Comparison of ENCODE assay signal across 8 mouse cellular contexts in genomic region chrX:7658031-7658784, GRCm38 (mm10). TPM values are rescaled to one million over a fixed set of nuclear protein-coding genes. Genes with fewer than 3 reads are reported as not detected.
A peak's percentile ranks its signal among the peaks of the same experiment; 100 is the strongest.
DNase-seq lines count a peak whose midpoint lies in the region; ATAC-seq and TF ChIP-seq lines count a peak whose summit lies in the region.

No protein-coding gene starts in this region.

- H3K36me3 ChIP-seq in ES-E14 (ENCODE audit: control insufficient read depth, insufficient read depth, low read length, poor library complexity, severe bottlenecking) (no peaks in the 10 kb centered on the region), macrophage (ENCODE audit: inconsistent target) (no peaks in the 10 kb centered on the region)
- H3K36me3 ChIP-seq in heart, embryonic 13.5 days, result peaks cover 5% of the 10 kb centered on the region; the same call in 1 of the 2 replicates
- no peaks in the 10 kb centered on the region for H3K36me3 ChIP-seq in kidney, postnatal 0 days (ENCODE audit: insufficient read depth, low read length)

- 0 out of 2 replicates have a peak overlapping the region, but pooled peaks have one; percentile 24 for H3K27ac ChIP-seq in ES-E14 (ENCODE audit: insufficient read depth, low read depth, low read length, poor library complexity, severe bottlenecking)
- H3K27ac ChIP-seq in heart, embryonic 13.5 days (replicated peaks), result peak overlapping the region; percentile 80
- H3K27ac ChIP-seq in kidney, postnatal 0 days, result peak overlapping the region; percentile 83
- H3K27ac ChIP-seq in macrophage, result no peak overlapping the region

- no peaks in the 10 kb centered on the region for H3K27me3 ChIP-seq in heart, embryonic 13.5 days (replicated peaks)
- no peaks in the 10 kb centered on the region for H3K27me3 ChIP-seq in kidney, postnatal 0 days (ENCODE audit: insufficient read depth, low read length)

- intact Hi-C loops in left cerebral cortex, postnatal 36 days (cut with DNase I), result no loop called here

- no peaks in the 10 kb centered on the region for H3K79me2 ChIP-seq in macrophage (ENCODE audit: inconsistent target)

- DNase-seq in ES-E14 (ENCODE audit: low read depth, low spot score), result no peak
- DNase-seq in embryo, embryonic 10.5 days (ENCODE audit: low spot score), result peak; percentile 63
- peak; percentile 64 for DNase-seq in kidney, postnatal 0 days (ENCODE audit: low spot score)
- no peak for DNase-seq in thymus, postnatal 4 days
- no peak for DNase-seq in left cerebral cortex, postnatal 36 days (ENCODE audit: low spot score in 2 of 2)
- no peak for DNase-seq in thymus, postnatal 10 days (ENCODE audit: low spot score in 2 of 2)

- no peak for ATAC-seq in heart, embryonic 13.5 days (ENCODE audit: extremely low read depth, insufficient number of reproducible peaks, low FRiP score, low TSS enrichment)
- ATAC-seq in kidney, postnatal 0 days (replicated peaks; ENCODE audit: low FRiP score, low read depth), result peak; percentile 89

- peak overlapping the region; percentile 72 for H3K4me2 ChIP-seq in heart, embryonic 13.5 days
- peak overlapping the region; percentile 50 for H3K4me2 ChIP-seq in kidney, postnatal 0 days (ENCODE audit: low read length)

- 16% methylated on average over 15 of the region's 15 CpGs for WGBS in heart, embryonic 13.5 days
- WGBS in kidney, postnatal 0 days, result 32% methylated on average over 15 of the region's 15 CpGs
- WGBS in macrophage (ENCODE audit: missing documents), result 45% methylated on average over 11 of the region's 15 CpGs

- H3K9me3 ChIP-seq in ES-E14 (ENCODE audit: control insufficient read depth, insufficient read depth, low read depth, low read length), result no peaks in the 10 kb centered on the region
- no peaks in the 10 kb centered on the region for H3K9me3 ChIP-seq in heart, embryonic 13.5 days
- H3K9me3 ChIP-seq in kidney, postnatal 0 days (replicated peaks; ENCODE audit: low read length), result no peaks in the 10 kb centered on the region

- no peak overlapping the region; the same call in 1 of the 2 replicates for H3K9ac ChIP-seq in ES-E14 (ENCODE audit: insufficient read depth, low read depth, low read length, poor library complexity, severe bottlenecking)
- H3K9ac ChIP-seq in heart, embryonic 13.5 days, result peak overlapping the region; percentile 82
- peak overlapping the region; percentile 69; the same call in 1 of the 2 replicates for H3K9ac ChIP-seq in kidney, postnatal 0 days (ENCODE audit: low read depth, low read length)

- H3K4me1 ChIP-seq in ES-E14 (ENCODE audit: control insufficient read depth in 2 of 2, insufficient read depth in 2 of 2, low read length in 2 of 2, poor library complexity in 1 of 2), result peaks cover 0 to 4% of the 10 kb centered on the region in 2 experiments; a peak in 1 of 4 replicates
- H3K4me1 ChIP-seq in heart, embryonic 13.5 days, result peaks cover 13% of the 10 kb centered on the region
- 0 out of 2 replicates have a peak, but pooled peaks cover 4% of the 10 kb centered on the region for H3K4me1 ChIP-seq in kidney, postnatal 0 days (replicated peaks; ENCODE audit: insufficient read depth, low read length)

- TF ChIP-seq CTCF in kidney, postnatal 0 days (IDR thresholded peaks at IDR 0.05; ENCODE audit: low read depth), result no peak

- in situ Hi-C loops in ES-E14 (cut with MboI; ENCODE audit: low sequenced_read_pairs in 2 of 2, unreplicated experiment in 2 of 2), result no loop called here

- H3K4me3 ChIP-seq in ES-E14 (ENCODE audit: insufficient read depth in 1 of 2, low read depth in 1 of 2, low read length in 2 of 2, poor library complexity in 1 of 2, severe bottlenecking in 1 of 2) (peak overlapping the region in 1 of 2 experiments; percentile 17; a peak in 2 of 4 replicates), macrophage (ENCODE audit: inconsistent target) (peak overlapping the region; percentile 43)
- H3K4me3 ChIP-seq in heart, embryonic 13.5 days, result peak overlapping the region; percentile 64
- peak overlapping the region; percentile 49 for H3K4me3 ChIP-seq in kidney, postnatal 0 days (replicated peaks; ENCODE audit: low read depth, low read length)

TF ChIP-seq in ES-E14, 5 proteins besides CTCF, POLR2A, EP300 and RAD21:
- TF ChIP-seq ZNF384 (IDR thresholded peaks at IDR 0.05; ENCODE audit: low read depth, low read length), result no peak
- TF ChIP-seq MAFK (IDR thresholded peaks at IDR 0.05; ENCODE audit: insufficient read depth, low read depth, low read length), result no peak
- no peak for TF ChIP-seq ZC3H11A (IDR thresholded peaks at IDR 0.05; ENCODE audit: borderline replicate concordance, low read depth, low read length)
- TF ChIP-seq HCFC1 (IDR thresholded peaks at IDR 0.05; ENCODE audit: borderline replicate concordance, insufficient read depth, low read length), result no peak
- TF ChIP-seq CHD2 (IDR thresholded peaks at IDR 0.05; ENCODE audit: low read depth, low read length), result no peak
TF ChIP-seq in ES-E14: peak in this region for 0.

RNA-seq across cellular contexts. Expression of gene Prickle3, which starts 1.1 kb away (rescaled TPM):
- total RNA-seq in ES-E14 (2012; rRNA removed), result 1.5 and 2.2 TPM in 2 replicates
- polyA plus RNA-seq in heart, embryonic 13.5 days (2015; fragmentation: Nextera tagmentation; extraction: Ambion mirVana), result 7.0 and 7.3 TPM in 2 replicates
- 9.5 and 9.7 TPM in 2 replicates for polyA plus RNA-seq in kidney, postnatal 0 days (2015; fragmentation: Nextera tagmentation; extraction: Ambion mirVana)
- total RNA-seq in macrophage (2018; cell fraction: chromatin; rRNA removed), result 10 to 100 TPM; 10.6 to 43.9 (median 22.7) TPM
- total RNA-seq in macrophage (2018; cell fraction: cytosol; rRNA removed), result 1 to 10 TPM; 1.3 to 4.3 (median 2.7) TPM
- 10 to 100 TPM in 20 of 26 experiments, 1 to 10 TPM in 6; 4.4 to 26.9 (median 12.8) TPM for total RNA-seq in macrophage (2018; cell fraction: nucleus; rRNA removed)
- 3.0 to 3.4 TPM (median 3.2 TPM) in 3 replicates for polyA plus RNA-seq in macrophage (2018)
- 1 to 10 TPM; 1.4 to 3.0 TPM for total RNA-seq in left cerebral cortex, postnatal 36 days (2021)

RNA-seq across cellular contexts. Expression of gene Plp2, which starts 13.0 kb away (rescaled TPM):
- 278 and 336 TPM in 2 replicates for total RNA-seq in ES-E14 (2012; rRNA removed)
- polyA plus RNA-seq in heart, embryonic 13.5 days (2015; fragmentation: Nextera tagmentation; extraction: Ambion mirVana), result 157 and 175 TPM in 2 replicates
- 142 and 153 TPM in 2 replicates for polyA plus RNA-seq in kidney, postnatal 0 days (2015; fragmentation: Nextera tagmentation; extraction: Ambion mirVana)
- 10 to 100 TPM in 7 of 26 experiments, 1 to 10 TPM in 17, under 1 TPM in 1, not detected in 1; 1.00 to 20.2 (median 7.3) TPM for total RNA-seq in macrophage (2018; cell fraction: chromatin; rRNA removed)
- 100 to 1,000 TPM in 9 of 26 experiments, 10 to 100 TPM in 17; 48.2 to 120 (median 92.1) TPM for total RNA-seq in macrophage (2018; cell fraction: cytosol; rRNA removed)
- total RNA-seq in macrophage (2018; cell fraction: nucleus; rRNA removed), result 100 to 1,000 TPM in 1 of 26 experiments, 10 to 100 TPM in 25; 11.9 to 121 (median 30.6) TPM
- polyA plus RNA-seq in macrophage (2018), result 83.8 to 185 TPM (median 133 TPM) in 3 replicates
- 1 to 10 TPM; 8.4 to 9.1 TPM for total RNA-seq in left cerebral cortex, postnatal 36 days (2021)

RNA-seq across cellular contexts. Expression of gene Syp, which starts 19.9 kb away (rescaled TPM):
- 1.6 and 4.9 TPM in 2 replicates for total RNA-seq in ES-E14 (2012; rRNA removed)
- polyA plus RNA-seq in heart, embryonic 13.5 days (2015; fragmentation: Nextera tagmentation; extraction: Ambion mirVana), result 0.55 and 0.75 TPM in 2 replicates
- 1.3 and 1.4 TPM in 2 replicates for polyA plus RNA-seq in kidney, postnatal 0 days (2015; fragmentation: Nextera tagmentation; extraction: Ambion mirVana)
- 1 to 10 TPM in 7 of 26 experiments, under 1 TPM in 8, not detected in 11; 0.29 to 2.9 (median 0.92) TPM for total RNA-seq in macrophage (2018; cell fraction: chromatin; rRNA removed)
- 1 to 10 TPM in 10 of 26 experiments, under 1 TPM in 16; 0.35 to 1.9 (median 0.76) TPM for total RNA-seq in macrophage (2018; cell fraction: cytosol; rRNA removed)
- 1 to 10 TPM in 20 of 26 experiments, under 1 TPM in 5, not detected in 1; 0.50 to 4.2 (median 1.4) TPM for total RNA-seq in macrophage (2018; cell fraction: nucleus; rRNA removed)
- polyA plus RNA-seq in macrophage (2018), result 0.78 to 1.6 TPM (median 1.4 TPM) in 3 replicates
- 1,000 to 10,000 TPM; 1,776 to 2,090 TPM for total RNA-seq in left cerebral cortex, postnatal 36 days (2021)

RNA-seq across cellular contexts. Expression of gene Magix, which starts 22.8 kb away (rescaled TPM):
- total RNA-seq in ES-E14 (2012; rRNA removed), result 0.11 and 0.36 TPM in 2 replicates
- 0.11 and 0.25 TPM in 2 replicates for polyA plus RNA-seq in heart, embryonic 13.5 days (2015; fragmentation: Nextera tagmentation; extraction: Ambion mirVana)
- 1.5 and 2.3 TPM in 2 replicates for polyA plus RNA-seq in kidney, postnatal 0 days (2015; fragmentation: Nextera tagmentation; extraction: Ambion mirVana)
- not detected for total RNA-seq in macrophage (2018; cell fraction: chromatin; rRNA removed)
- total RNA-seq in macrophage (2018; cell fraction: cytosol; rRNA removed), result not detected
- total RNA-seq in macrophage (2018; cell fraction: nucleus; rRNA removed), result not detected
- 0.14 TPM in 1 of 3 replicates, not detected in the others for polyA plus RNA-seq in macrophage (2018)
- total RNA-seq in left cerebral cortex, postnatal 36 days (2021), result under 1 TPM; 0.17 to 0.41 TPM

RNA-seq across cellular contexts. Expression of gene Gpkow, which starts 38.7 kb away (rescaled TPM):
- 9.5 and 11.5 TPM in 2 replicates for total RNA-seq in ES-E14 (2012; rRNA removed)
- polyA plus RNA-seq in heart, embryonic 13.5 days (2015; fragmentation: Nextera tagmentation; extraction: Ambion mirVana), result 28.3 and 30.2 TPM in 2 replicates
- polyA plus RNA-seq in kidney, postnatal 0 days (2015; fragmentation: Nextera tagmentation; extraction: Ambion mirVana), result 32.7 and 36.2 TPM in 2 replicates
- 10 to 100 TPM; 17.8 to 49.2 (median 31.2) TPM for total RNA-seq in macrophage (2018; cell fraction: chromatin; rRNA removed)
- 10 to 100 TPM; 24.2 to 34.3 (median 29.6) TPM for total RNA-seq in macrophage (2018; cell fraction: cytosol; rRNA removed)
- total RNA-seq in macrophage (2018; cell fraction: nucleus; rRNA removed), result 10 to 100 TPM; 17.6 to 41.0 (median 26.6) TPM
- 27.4 to 38.3 TPM (median 28.0 TPM) in 3 replicates for polyA plus RNA-seq in macrophage (2018)
- total RNA-seq in left cerebral cortex, postnatal 36 days (2021), result 10 to 100 TPM; 34.8 to 35.7 TPM

Comparison
In these comparisons a context has a peak if more than half of its experiments do, and no peak if none do; other contexts are left out.
1. DNase-seq: peak in embryo, embryonic 10.5 days (single experiment) and kidney, postnatal 0 days (single experiment); none in ES-E14 (single experiment), thymus, postnatal 4 days (single experiment), left cerebral cortex, postnatal 36 days (0 of 2) and thymus, postnatal 10 days (0 of 2).